Mouse (Mus musculus): ENCODE measurements around the gene Myh7. TPM values are rescaled to one million over a fixed set of nuclear protein-coding genes. Genes with fewer than 3 reads are reported as not detected.
"Not testable (repeated sequence)": the region's sequence is repeated elsewhere in the genome, so short reads cannot be mapped to it uniquely, and the experiment has no call there.

Myh7 gene
- 1 to 10 TPM; 4.4 to 7.4 TPM for total RNA-seq (2021)
- long read RNA-seq, partial matches to known transcripts = 2 of 2 reads
- long read RNA-seq, other reads (novel, unspliced or antisense) = 0 of 2 reads

- DNase-seq (ENCODE audit: low spot score in 2 of 2) = no peak
These were observed at the start of gene Myh7 for GRCm38 (mm10) chr14:54994136-54994868. Gene Myh7, minus strand, starts transcription at chr14:54994626.

DNA sequence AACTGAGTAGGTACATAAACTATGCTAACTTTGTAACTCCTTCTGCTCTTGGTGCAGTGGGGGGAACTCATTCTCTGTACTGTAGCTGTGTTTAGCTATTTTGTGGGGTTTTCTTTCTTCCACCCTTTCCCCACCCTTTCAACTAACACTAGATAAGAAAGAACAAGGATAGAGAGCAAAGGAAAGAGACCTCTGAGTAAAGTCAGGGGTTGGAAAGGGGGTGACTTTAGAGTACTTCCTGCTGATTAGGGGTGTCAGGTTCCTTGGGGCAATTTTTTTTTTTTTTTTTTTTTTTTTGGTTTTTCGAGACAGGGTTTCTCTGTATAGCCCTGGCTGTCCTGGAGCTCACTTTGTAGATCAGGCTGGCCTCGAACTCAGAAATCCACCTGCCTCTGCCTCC is 49.3 kb upstream of the Myh7 start:
- not testable (repeated sequence) for DNase-seq (ENCODE audit: low spot score in 2 of 2)

DNA sequence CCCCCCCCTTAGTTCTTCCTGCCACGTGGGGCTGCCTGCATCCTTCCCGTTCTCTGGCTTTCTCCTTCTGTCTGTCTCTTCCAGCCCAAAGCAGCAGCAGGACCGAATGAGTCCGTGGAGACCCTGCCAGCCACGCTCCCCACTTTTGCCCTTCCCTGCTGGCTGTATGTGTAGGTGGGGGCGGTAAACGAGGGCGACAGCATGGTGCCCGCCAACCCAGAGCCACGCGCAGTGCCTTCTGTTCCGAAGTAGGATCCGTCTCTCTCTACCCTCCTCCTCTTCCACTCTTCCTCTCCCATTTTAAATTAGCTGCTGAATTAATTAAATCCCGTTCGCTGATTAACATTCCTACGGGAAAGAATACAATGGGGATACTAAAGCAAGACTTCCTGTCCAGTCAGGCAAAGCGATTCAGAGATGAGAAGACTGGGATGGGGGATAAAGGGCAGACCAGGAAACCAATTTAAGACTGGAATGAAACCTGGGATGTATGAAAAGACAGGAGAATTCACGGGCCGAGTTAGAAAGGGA is 38.3 kb upstream of the Myh7 start:
- peak; percentile 51 to 63 for DNase-seq (ENCODE audit: low spot score in 2 of 2)

DNA sequence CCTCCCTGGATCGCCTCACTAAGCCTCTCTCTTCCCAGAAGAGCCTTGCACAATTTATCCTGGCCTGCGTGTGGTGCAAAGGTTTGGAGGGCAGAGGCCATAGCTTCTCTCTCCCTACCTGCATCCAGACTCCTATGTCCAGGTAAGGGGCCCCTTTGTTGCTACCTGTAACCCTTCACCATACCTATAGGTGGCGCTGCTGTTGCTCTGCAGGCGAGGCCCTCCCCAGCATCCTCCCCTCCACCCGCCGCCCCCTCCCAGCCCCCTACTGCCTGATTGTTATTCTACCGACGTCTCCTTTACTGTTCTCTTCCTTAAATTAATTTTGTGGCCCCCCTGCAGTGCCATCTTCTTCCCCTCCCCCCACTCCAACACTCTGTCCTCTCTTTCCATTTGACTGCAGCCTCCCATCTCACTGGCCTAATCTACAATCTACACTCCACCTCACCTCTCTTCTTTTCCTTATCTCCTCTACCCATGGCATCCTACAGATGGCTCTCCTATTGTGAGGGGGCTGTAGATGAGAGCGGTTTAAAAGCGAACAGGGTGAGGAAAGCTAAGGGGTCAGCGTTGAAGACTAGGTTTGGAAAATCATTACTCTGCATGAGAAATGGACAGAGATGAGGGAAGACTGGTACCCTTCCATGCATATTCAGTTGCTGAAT is 34.7 kb upstream of the Myh7 start:
- DNase-seq (ENCODE audit: low spot score in 2 of 2) = peak; percentile 54 to 67

DNA sequence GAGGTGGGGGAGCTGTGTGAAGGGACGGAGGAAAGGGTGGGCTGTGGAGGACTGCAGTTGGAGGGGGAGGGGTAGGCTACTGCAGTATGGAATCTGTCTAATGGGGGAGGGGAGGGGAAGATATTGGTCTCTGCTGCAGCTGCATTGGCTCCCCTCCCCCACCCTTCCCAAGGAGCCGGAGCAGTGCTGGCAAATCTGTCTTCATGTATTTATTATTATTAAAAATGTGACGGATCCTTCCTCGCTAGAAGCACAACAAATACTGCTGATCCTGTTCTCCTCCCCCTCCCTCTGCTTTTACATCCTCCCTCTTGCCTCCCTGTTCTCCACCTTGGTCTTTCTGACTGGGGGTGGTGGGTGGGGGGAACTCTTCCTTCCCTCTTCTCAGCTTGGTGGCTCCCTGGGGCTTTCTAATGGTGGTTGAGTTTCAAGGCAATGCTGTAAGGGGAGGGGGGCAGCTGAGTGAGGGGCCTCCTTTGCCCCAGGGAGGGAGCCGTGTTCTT is 34.0 kb upstream of the Myh7 start:
- DNase-seq (ENCODE audit: low spot score in 2 of 2) = no peak

DNA sequence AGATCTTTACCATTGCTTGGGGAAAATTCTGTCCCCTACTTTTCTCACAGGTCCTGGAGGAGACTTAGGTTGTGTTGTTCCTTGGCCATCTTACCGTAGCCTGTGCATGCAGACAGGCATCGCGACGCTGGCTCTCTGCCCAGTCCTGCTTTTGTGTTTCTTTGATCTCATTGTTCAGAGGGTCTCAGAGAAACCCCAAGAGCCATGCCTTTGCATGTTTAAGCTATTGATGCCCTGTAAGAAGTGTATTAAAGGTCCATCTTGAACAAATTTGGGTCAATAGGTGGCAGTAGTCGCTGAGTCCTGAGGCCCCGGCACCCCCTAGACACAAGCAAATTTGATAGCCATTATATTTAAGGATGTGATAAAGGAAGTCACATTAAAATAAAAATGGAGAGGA is 33.2 kb upstream of the Myh7 start:
- peak in 1 of 2 experiments; percentile 43 for DNase-seq (ENCODE audit: low spot score in 2 of 2)

- no peak for DNase-seq (ENCODE audit: low spot score in 2 of 2)
These were observed 32.8 kb upstream of the Myh7 start for GRCm38 (mm10) chr14:55027251-55027650.

GRCm38 (mm10) chr14:55025527-55025926 is 31.1 kb upstream of the Myh7 start:
- DNase-seq (ENCODE audit: low spot score in 2 of 2) = no peak

DNA sequence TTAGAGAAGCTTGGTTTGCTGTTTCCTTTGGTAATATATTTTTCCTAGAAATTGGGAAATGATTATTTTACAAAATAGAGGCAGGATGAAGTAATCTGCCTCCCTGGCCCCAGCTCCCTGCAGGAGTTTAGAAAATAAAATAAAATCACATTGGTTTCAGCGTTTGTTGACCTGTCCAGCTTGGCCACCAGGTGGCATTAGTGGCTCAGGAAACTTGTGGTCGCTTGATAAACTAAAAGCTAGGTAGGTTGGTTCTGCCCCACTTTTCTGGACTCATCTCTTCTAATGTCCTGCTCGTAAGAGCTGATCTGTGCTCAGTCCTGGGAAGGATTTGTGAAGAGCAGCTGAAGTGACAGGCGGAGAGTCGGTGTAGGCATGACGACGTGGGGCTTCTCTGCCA is 29.8 kb upstream of the Myh7 start:
- DNase-seq (ENCODE audit: low spot score in 2 of 2) = peak; percentile 67 to 76

GRCm38 (mm10) chr14:55023011-55023410 is 28.6 kb upstream of the Myh7 start:
- DNase-seq (ENCODE audit: low spot score in 2 of 2) = no peak

DNA sequence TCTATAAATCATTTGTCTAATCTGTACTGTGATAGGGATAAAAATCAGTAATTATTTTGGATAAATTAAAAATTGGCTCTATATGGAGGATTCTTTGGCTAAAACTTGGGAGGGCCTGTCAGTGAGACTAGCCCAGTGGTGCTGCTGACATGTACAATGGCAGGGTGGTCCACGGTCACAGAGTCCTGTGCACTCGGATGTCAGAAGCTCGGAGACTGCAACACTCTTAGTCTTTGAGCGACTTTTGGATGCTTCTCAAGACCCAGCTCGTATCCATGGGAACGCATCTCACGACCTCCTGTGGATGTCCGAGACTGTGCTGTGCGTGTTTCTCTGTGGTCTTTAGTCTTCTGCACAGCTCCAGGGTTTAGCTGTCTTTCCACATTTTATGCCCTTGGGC is 26.0 kb upstream of the Myh7 start:
- DNase-seq (ENCODE audit: low spot score in 2 of 2) = no peak

DNA sequence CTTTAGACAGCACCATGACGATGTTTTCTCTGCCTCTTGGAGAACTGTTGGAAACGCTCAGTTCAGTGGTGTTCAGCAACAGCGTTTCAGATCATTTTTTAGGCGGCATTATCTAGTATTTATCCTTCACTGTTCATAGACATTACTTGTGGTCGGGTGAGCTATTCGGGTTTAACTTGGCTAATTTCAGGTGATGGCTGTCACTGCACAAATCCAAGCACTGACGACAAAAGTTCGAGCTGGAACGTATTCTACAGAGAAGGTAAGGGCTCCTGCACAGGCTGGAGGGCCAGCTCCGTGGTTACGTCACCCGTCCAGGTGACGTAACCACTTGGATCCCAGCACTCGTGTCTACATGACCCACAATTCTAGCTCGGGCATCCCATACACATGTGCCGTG is 22.4 kb upstream of the Myh7 start:
- no peak for DNase-seq (ENCODE audit: low spot score in 2 of 2)

- no peak for DNase-seq (ENCODE audit: low spot score in 2 of 2)
These were observed 21.3 kb upstream of the Myh7 start for GRCm38 (mm10) chr14:55015767-55016111.

GRCm38 (mm10) chr14:55014991-55015766 is 20.8 kb upstream of the Myh7 start, which contains the start of gene Ngdn:
Gene Ngdn, plus strand, starts transcription at chr14:55015454.
- peak; percentile 100 for DNase-seq (ENCODE audit: low spot score in 2 of 2)

GRCm38 (mm10) chr14:55014591-55014990 is 20.2 kb upstream of the Myh7 start:
- no peak for DNase-seq (ENCODE audit: low spot score in 2 of 2)

DNA sequence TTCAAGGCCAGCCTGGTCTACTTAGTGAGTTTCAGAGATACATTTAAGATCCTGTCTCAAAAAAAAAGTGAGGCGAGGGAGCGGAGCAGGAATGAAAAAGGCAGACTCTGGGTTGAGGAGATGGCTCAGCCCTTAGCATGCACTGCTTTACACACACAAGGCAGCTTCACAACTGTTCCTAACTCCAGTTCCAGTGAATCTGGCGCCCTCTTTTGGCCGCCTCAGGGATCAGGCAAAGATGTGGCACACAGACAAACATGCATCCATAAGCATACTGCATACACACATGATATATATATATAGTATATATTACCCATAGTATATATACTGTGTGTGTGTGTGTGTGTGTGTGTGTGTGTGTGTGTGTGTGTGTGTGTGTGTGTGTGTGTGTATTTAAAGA is 16.7 kb upstream of the Myh7 start:
- DNase-seq (ENCODE audit: low spot score in 2 of 2) = no peak

GRCm38 (mm10) chr14:55008417-55008816 is 14.0 kb upstream of the Myh7 start:
- DNase-seq (ENCODE audit: low spot score in 2 of 2) = no peak

- DNase-seq (ENCODE audit: low spot score in 2 of 2) = no peak
These were observed 12.9 kb upstream of the Myh7 start for GRCm38 (mm10) chr14:55007120-55007908.

DNA sequence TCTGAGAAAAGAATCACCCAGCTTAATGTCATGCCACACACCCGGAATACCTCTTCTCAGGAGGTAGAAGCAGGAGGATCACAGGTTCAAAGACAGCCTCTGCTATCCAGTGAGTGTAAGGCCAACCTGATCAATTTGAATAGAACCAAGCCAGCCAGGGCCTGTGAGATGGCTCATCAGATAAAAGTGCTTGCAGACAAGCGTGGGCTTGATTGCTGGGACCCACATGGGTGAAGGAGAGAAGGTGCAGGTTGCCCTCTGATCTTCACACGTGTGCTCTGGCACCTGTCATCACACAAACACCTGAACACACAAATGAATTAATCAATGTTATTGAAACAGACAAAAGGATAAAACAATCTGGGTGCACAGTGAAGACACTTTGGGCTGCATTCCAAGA is 12.1 kb upstream of the Myh7 start:
- DNase-seq (ENCODE audit: low spot score in 2 of 2) = no peak

DNA sequence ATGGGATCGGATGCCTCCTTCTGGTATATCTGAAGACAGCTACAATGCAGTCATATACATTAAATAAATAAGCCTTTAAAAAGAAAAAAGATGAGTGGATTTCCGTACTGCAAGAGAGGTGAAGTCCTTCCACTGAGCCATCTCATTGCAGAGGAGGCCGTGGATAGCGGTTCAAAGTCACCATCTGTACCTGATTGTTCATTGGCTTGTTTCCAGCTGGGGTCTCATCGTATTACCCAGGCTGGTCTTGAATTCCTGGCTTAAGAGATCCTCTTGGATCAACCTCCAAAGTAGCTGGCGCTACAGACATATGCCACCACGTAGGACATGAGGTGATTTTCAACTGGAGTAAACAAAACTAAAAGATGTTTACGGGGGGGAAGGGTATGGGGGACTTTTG is 11.5 kb upstream of the Myh7 start:
- DNase-seq (ENCODE audit: low spot score in 2 of 2) = no peak

DNA sequence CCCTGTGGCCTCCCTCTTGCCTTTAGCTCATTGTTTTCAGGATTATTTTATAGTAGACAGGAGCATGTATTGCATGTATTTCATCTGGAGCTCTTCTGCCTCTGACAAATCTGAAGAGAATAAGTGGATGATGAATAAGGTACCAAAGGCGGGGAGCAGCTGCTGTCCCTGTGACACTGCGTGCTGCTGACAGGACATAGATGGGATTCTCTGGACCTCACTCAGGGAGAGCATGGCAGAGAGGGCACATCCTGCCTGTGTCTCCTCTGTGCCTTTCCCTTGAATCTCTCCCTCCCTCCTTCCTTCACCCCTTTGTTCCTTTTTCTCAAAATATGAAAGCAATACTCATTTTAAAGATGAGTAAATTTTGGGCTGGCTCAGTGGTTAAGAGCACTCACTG is 11.1 kb upstream of the Myh7 start:
- DNase-seq (ENCODE audit: low spot score in 2 of 2) = no peak

Data from layer of hippocampus, postnatal 10 days (tissue).